Mouse (Mus musculus): Measurements from ENCODE around the gene Tst.

DNA sequence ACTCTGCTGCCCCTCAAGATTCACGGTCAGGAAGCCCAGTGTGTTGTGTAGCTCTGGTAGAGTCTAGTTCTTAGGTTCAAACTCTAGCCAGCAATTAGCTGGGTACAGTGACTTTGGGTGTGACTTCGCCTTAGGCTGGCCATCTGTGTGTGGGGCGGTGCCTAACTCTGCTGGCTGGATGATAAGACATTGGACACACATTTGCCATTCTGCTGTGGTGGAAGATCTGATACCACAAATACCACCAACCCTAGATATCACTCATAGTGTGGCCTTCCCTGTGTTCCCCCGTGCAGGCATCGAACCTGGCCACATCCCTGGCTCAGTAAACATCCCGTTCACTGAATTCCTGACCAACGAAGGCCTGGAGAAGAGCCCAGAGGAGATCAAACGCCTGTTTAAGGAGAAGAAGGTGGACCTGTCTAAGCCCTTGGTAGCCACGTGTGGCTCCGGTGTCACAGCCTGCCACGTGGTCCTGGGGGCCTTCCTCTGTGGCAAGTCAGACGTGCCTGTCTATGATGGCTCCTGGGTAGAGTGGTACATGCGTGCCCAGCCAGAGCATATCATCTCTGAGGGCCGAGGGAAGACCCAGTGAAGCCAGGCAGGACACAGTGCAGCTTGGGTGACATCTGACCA is 7.5 kb upstream of the Tst start:
- no peak for TF ChIP-seq CTCF (IDR thresholded peaks at IDR 0.05; ENCODE audit: low read depth)
- TF ChIP-seq EP300 (IDR thresholded peaks at IDR 0.05; ENCODE audit: low read depth) = peak; percentile 94
